Mouse (Mus musculus) liver, adult 2 months (tissue): ENCODE data around the gene 2300003K06Rik.
"Not testable (repeated sequence)": the region's sequence is repeated elsewhere in the genome, so short reads cannot be mapped to it uniquely, and the experiment has no call there.

Experiments
- CTCF ChIP-seq: fragments of 200-500 bp; IDR thresholded peaks from 2 replicates; pipeline ENCODE4 v1.5.1; 2011; ENCODE audit warnings: low read depth, low read length, control low read depth
- POLR2A ChIP-seq: fragments of 200-500 bp; IDR thresholded peaks from 2 replicates; pipeline ENCODE4 v1.6.1; 2011; ENCODE audit warnings: low read length, control low read depth; ENCODE audit not compliant: insufficient read depth; ENCODE audit errors: extremely low read depth

DNA sequence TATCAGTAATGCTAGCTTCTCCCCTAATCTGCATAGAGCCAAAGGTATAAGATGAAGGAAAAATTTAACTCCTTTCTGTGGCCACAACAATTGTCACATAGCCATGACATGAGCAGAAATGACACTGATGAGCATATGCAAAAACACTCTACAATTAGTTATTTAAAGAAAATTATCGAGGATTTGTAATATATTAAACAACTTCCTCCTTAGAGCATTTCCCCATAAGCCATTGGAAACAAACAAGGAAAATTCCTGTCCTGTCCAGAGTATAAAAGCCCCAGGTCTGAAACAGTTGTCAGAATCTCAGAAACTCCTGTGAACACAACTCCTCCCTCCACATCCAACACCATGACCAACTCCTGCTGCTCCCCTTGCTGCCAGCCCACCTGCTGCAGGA lies 26.3 kb upstream of the 2300003K06Rik start, which contains the start of gene Gm11559:
- TF ChIP-seq CTCF, POLR2A: not testable (repeated sequence)
